Mouse (Mus musculus) kidney, adult 11 months (tissue): ENCODE results near the gene Sergef.
A peak's percentile ranks its signal among the peaks of the same experiment; 100 is the strongest.

Source experiments
- DNase-seq: peaks from one replicate; pipeline ENCODE4 v3.0.0; 2022

Sergef gene

GRCm38 (mm10) chr7:46534767-46535428 lies 104.7 kb downstream of the Sergef start:
- no peak for DNase-seq

GRCm38 (mm10) chr7:46533518-46533917 lies 106.1 kb downstream of the Sergef start:
- no peak for DNase-seq

- no peak for DNase-seq
These were observed 108.3 kb downstream of the Sergef start for GRCm38 (mm10) chr7:46531345-46531744.

GRCm38 (mm10) chr7:46529930-46530329 lies 109.7 kb downstream of the Sergef start:
- DNase-seq, result no peak

- no peak for DNase-seq
These were observed 110.3 kb downstream of the Sergef start for GRCm38 (mm10) chr7:46529259-46529658.

- no peak for DNase-seq
These were observed 112.9 kb downstream of the Sergef start for GRCm38 (mm10) chr7:46526665-46527154.

GRCm38 (mm10) chr7:46523215-46523614 lies 116.4 kb downstream of the Sergef start:
- DNase-seq, result no peak

GRCm38 (mm10) chr7:46521794-46522193 lies 117.8 kb downstream of the Sergef start:
- no peak for DNase-seq

GRCm38 (mm10) chr7:46519148-46519547 lies 120.5 kb downstream of the Sergef start:
- no peak for DNase-seq

- no peak for DNase-seq
These were observed 122.4 kb downstream of the Sergef start for GRCm38 (mm10) chr7:46517158-46517557.

- DNase-seq, result no peak
These were observed 123.6 kb downstream of the Sergef start for GRCm38 (mm10) chr7:46515960-46516359.

- DNase-seq, result no peak
These were observed 124.6 kb downstream of the Sergef start for GRCm38 (mm10) chr7:46514981-46515380.

GRCm38 (mm10) chr7:46513562-46513961 lies 126.0 kb downstream of the Sergef start:
- no peak for DNase-seq

GRCm38 (mm10) chr7:46512792-46513191 lies 126.8 kb downstream of the Sergef start:
- DNase-seq, result no peak

- DNase-seq, result no peak
These were observed 128.8 kb downstream of the Sergef start for GRCm38 (mm10) chr7:46510806-46511205.

- DNase-seq, result peak; percentile 54
These were observed 130.0 kb downstream of the Sergef start for GRCm38 (mm10) chr7:46509391-46510310.

- DNase-seq, result no peak
These were observed 130.9 kb downstream of the Sergef start for GRCm38 (mm10) chr7:46508590-46509318.

GRCm38 (mm10) chr7:46504157-46504556 lies 135.4 kb downstream of the Sergef start:
- DNase-seq, result no peak

GRCm38 (mm10) chr7:46502650-46503049 lies 137.0 kb downstream of the Sergef start:
- no peak for DNase-seq

- DNase-seq, result no peak
These were observed 138.1 kb downstream of the Sergef start for GRCm38 (mm10) chr7:46501458-46501857.

GRCm38 (mm10) chr7:46499561-46499960 lies 140.0 kb downstream of the Sergef start:
- no peak for DNase-seq

GRCm38 (mm10) chr7:46492134-46492678 lies 147.4 kb downstream of the Sergef start:
- no peak for DNase-seq

GRCm38 (mm10) chr7:46487354-46487753 lies 152.3 kb downstream of the Sergef start:
- DNase-seq, result no peak
